Mouse (Mus musculus) frontal cortex, postnatal 14 days (tissue): ENCODE measurements at regions not wholly inside any gene's neighbourhood (a gene's known extent, or its start where the extent isn't known, plus 50 kb on each side); places are given as distances from the start of the nearest gene placed in this dataset.
"Not testable (repeated sequence)": the region's sequence is repeated elsewhere in the genome, so short reads cannot be mapped to it uniquely, and the experiment has no call there.

ENCODE experiments used
- DNase-seq, 2 experiments: peaks; one replicate each; pipeline ENCODE4 v3.0.0; 2022; ENCODE audit warnings: low spot score in 2 of 2

GRCm38 (mm10) chr8:28400141-28400540, 952.7 kb downstream of the Poteg start:
- DNase-seq = no peak

GRCm38 (mm10) chr8:28427544-28428135, 980.2 kb downstream of the Poteg start:
- DNase-seq = no peak

- no peak for DNase-seq
These were observed 1025.7 kb downstream of the Poteg start for GRCm38 (mm10) chr8:28473190-28473589.

- no peak for DNase-seq
These were observed 1040.4 kb downstream of the Poteg start for GRCm38 (mm10) chr8:28487913-28488312.

- DNase-seq = no peak
These were observed 1056.2 kb downstream of the Poteg start for GRCm38 (mm10) chr8:28503488-28504319.

GRCm38 (mm10) chr8:28523506-28523905, 1076.0 kb downstream of the Poteg start:
- DNase-seq = not testable (repeated sequence)

GRCm38 (mm10) chr8:28547236-28547635, 1099.8 kb downstream of the Poteg start:
- no peak for DNase-seq

- no peak for DNase-seq
These were observed 1112.4 kb downstream of the Poteg start for GRCm38 (mm10) chr8:28559881-28560280.

- DNase-seq = no peak
These were observed 1131.8 kb downstream of the Poteg start for GRCm38 (mm10) chr8:28579250-28579651.

GRCm38 (mm10) chr8:28580821-28581220, 1133.4 kb downstream of the Poteg start:
- no peak for DNase-seq

- no peak for DNase-seq
These were observed 1142.5 kb downstream of the Poteg start for GRCm38 (mm10) chr8:28589999-28590398.

- DNase-seq = no peak
These were observed 1145.8 kb downstream of the Poteg start for GRCm38 (mm10) chr8:28593238-28593637.

- DNase-seq = no peak
These were observed 1146.7 kb downstream of the Poteg start for GRCm38 (mm10) chr8:28594191-28594590.

GRCm38 (mm10) chr8:28594606-28595005, 1147.1 kb downstream of the Poteg start:
- DNase-seq = no peak

- DNase-seq = no peak
These were observed 1148.4 kb downstream of the Poteg start for GRCm38 (mm10) chr8:28595880-28596279.
